Mouse (Mus musculus) cortical plate, adult 2 months (tissue): ENCODE data around the gene Mex3d.

Experiments
- CTCF ChIP-seq: fragments of 200-500 bp; IDR thresholded peaks from 2 replicates; pipeline ENCODE4 v1.5.1; 2011; ENCODE audit warnings: mild to moderate bottlenecking, control low read depth, low read length; ENCODE audit not compliant: insufficient read depth; ENCODE audit errors: extremely low read depth
- POLR2A ChIP-seq: fragments of 200-500 bp; IDR thresholded peaks from 2 replicates; pipeline ENCODE4 v1.6.1; 2011; ENCODE audit warnings: mild to moderate bottlenecking, low read length, control low read depth; ENCODE audit not compliant: insufficient read depth; ENCODE audit errors: extremely low read depth

GRCm38 (mm10) chr10:80341026-80341425, 46.4 kb downstream of the Mex3d start:
- TF ChIP-seq POLR2A (no peak), CTCF (no peak)
